Mouse (Mus musculus) hindbrain, embryonic 10.5 days (tissue): Measurements from ENCODE around the gene Cdc26. TPM values are rescaled to one million over a fixed set of nuclear protein-coding genes. Genes with fewer than 3 reads are reported as not detected.

Experiments
- DNase-seq: peaks from one replicate; pipeline ENCODE4 v3.0.0-alpha.2; 2017; ENCODE audit warnings: low spot score
- H3K27ac ChIP-seq: fragments of 300-500 bp; sonication (generic); 2 replicates; pipeline ENCODE4 v1.5.1; 2016; ENCODE audit warnings: mild to moderate bottlenecking, moderate library complexity
- H3K27me3 ChIP-seq: fragments of 300-500 bp; sonication (generic); 2 replicates; pipeline ENCODE4 v1.6.1; 2016; ENCODE audit warnings: mild to moderate bottlenecking; ENCODE audit not compliant: poor library complexity, insufficient read depth, severe bottlenecking
- H3K36me3 ChIP-seq: fragments of 300-500 bp; sonication (generic); 2 replicates; pipeline ENCODE4 v1.6.1; 2016; ENCODE audit warnings: mild to moderate bottlenecking, moderate library complexity
- H3K4me1 ChIP-seq: fragments of 300-500 bp; sonication (generic); replicated peaks from 2 replicates; pipeline ENCODE4 v1.6.1; 2016; ENCODE audit warnings: mild to moderate bottlenecking
- H3K4me3 ChIP-seq: fragments of 300-500 bp; sonication (generic); 2 replicates; pipeline ENCODE4 v1.5.1; 2016; ENCODE audit warnings: mild to moderate bottlenecking, moderate library complexity
- H3K9me3 ChIP-seq: fragments of 300-500 bp; sonication (generic); 2 replicates; pipeline ENCODE4 v1.6.1; 2016; ENCODE audit warnings: mild to moderate bottlenecking, moderate library complexity
- WGBS: fragments of 180-500 bp; shearing (Covaris S2); methylation state at CpG from one replicate; pipeline ENCODE4 v1.1.7; 2016; 5-methylcytosine and 5-hydroxymethylcytosine counted together
- polyA plus RNA-seq: library from polyadenylated mRNA; unstranded; fragments of >200 nt; fragmentation: Nextera tagmentation; extraction: Ambion mirVana; gene quantifications from 2 replicates; pipeline ENCODE4 v1.2.1, GENCODE M21; 2016

The Cdc26 gene
- polyA plus RNA-seq, 1 experiment from 2014 or later: 179 TPM

DNA sequence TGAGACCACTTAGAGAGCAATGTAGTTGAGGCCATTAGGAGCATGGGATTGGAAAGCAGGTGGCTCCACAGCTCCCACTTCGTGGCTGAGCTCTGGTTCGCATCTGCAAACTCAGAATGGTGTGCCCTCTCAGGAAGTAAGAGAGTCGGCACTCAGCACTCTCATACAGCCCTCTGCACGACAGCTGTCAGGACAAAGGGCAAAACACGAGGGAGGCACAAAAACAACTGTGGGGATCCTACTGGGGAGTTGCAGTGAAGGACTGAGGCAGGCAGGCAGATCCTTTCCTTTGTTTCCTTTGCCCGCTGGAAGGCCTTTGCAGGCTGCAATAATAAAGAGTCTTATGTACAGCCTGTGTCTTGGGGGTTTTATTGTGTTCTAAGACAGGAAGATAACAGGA is 15.0 kb downstream of the Cdc26 start:
- no peaks in the 10 kb centered on the region for H3K9me3 ChIP-seq
- peak; percentile 38 for DNase-seq
- WGBS: 32% methylated on average over 6 of the region's 6 CpGs
- no peaks in the 10 kb centered on the region; the same call in 1 of the 2 replicates for H3K4me1 ChIP-seq
- H3K27ac ChIP-seq: no peak overlapping the region
- H3K27me3 ChIP-seq: no peaks in the 10 kb centered on the region
- peaks cover 93% of the 10 kb centered on the region for H3K36me3 ChIP-seq
- H3K4me3 ChIP-seq: no peak overlapping the region

DNA sequence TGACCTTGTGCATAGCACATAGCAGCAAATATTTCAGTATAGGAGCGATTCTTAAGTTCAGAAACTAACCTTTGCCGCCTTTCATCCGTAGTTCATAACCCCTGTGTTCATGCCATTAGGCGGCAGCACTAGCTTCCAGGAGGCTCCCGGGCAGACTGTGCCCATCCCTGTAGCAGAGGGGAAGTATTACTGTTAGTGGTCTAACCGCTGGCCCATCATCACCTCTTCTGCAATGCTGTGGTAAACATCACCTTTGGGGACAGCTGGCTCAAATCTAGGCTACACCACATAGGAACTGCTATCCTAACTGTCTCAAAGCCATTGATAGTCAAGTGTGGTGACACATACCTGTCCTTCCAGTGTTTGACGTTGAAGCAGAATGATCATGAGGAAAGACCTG is 16.6 kb downstream of the Cdc26 start:
- Histone ChIP-seq H3K4me1 (no peaks in the 10 kb centered on the region; the same call in 1 of the 2 replicates), H3K36me3 (peaks cover 92% of the 10 kb centered on the region), H3K27ac (no peak overlapping the region), H3K4me3 (no peak overlapping the region), H3K27me3 (no peaks in the 10 kb centered on the region), H3K9me3 (no peaks in the 10 kb centered on the region)
- WGBS: 93% methylated on average over 7 of the region's 7 CpGs
- DNase-seq: no peak

DNA sequence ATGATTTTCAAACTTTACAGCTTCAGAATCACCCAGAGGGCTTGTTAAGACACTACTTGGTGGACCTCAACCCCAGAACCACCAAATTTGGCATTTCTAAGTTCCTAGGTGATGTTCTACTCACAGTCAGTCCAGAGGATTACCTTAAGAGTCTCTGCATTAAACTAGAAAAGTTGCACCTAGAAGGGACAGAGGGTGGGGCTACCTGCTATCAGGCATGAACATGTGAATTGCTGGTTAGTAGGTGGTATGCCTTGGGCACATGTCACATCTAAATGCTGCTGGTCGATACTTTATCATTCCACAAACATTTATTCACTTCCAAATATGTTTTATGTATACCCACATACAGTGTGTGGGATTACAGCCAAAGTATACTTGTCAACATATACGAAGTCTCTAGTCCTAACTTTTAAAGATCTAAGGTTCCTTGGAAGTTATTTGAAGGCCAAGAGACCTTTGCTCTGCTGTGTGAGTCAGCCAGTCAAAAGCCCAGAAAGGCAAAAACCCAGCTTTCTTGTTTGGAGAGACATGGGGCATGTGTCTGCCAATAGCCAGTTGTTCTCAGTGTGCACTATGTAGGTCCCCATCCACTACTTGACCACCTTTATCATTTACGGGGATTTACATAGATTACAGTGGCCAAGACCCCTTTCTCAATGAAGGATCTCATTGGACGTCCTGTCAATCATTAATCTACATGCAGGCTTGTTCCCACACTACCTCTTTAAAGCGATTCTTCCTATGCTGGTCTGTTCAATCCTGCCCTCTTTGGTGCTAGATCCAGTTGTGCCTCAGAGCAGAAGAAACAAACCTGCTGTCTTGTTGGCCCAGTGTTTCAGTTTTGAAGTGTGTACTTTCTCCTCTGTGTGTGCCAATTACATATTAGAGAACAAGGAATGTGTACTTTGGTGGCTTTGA is 18.6 kb downstream of the Cdc26 start:
- H3K4me1 ChIP-seq: no peaks in the 10 kb centered on the region; the same call in 1 of the 2 replicates
- 89% methylated on average over 5 of the region's 5 CpGs for WGBS
- no peak overlapping the region for H3K27ac ChIP-seq
- peaks cover 88% of the 10 kb centered on the region for H3K36me3 ChIP-seq
- no peaks in the 10 kb centered on the region for H3K9me3 ChIP-seq
- H3K4me3 ChIP-seq: no peak overlapping the region
- H3K27me3 ChIP-seq: no peaks in the 10 kb centered on the region
- no peak for DNase-seq

DNA sequence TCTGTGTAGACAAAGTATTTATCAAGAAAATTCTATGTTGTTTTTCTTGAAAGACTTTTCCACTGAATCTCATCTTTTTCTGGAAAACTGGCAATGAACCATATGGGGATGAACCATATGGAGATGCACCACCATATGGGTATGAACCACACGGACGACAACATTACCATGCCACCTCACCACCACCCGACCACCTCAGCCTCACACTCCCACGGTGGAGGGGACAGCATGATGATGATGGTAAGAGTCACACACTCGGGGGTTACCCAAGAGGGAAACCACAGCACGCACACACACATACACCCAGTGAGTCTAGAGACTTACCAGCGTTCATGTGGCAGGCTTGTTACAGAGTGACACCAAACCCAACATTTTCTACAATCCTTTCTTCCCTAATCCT is 23.0 kb downstream of the Cdc26 start:
- H3K4me3 ChIP-seq: no peak overlapping the region
- DNase-seq: no peak
- H3K9me3 ChIP-seq: no peaks in the 10 kb centered on the region
- WGBS: 91% methylated on average over 7 of the region's 7 CpGs
- no peaks in the 10 kb centered on the region for H3K4me1 ChIP-seq
- peaks cover 55% of the 10 kb centered on the region for H3K36me3 ChIP-seq
- H3K27me3 ChIP-seq: no peaks in the 10 kb centered on the region
- H3K27ac ChIP-seq: no peak overlapping the region

DNA sequence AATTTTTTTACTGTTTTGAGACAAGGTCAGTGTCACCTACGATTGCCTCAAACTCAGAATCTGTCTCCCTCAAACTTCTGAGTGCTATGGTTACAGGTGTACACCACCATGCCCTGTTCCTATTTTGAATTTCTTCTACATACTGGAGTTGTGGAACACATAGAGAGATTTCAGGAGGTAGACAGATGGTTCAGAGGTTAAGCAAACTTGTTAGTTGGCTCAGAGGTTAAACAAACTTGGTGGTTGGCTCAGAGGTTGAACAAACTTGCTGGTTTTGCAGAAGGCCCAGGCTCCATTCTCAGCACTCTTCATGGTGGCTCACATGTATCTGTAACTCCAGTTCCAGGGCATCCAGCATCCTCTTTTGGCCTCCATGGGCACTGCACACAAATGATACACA is 24.3 kb downstream of the Cdc26 start:
- Histone ChIP-seq H3K27me3 (no peaks in the 10 kb centered on the region), H3K27ac (no peak overlapping the region), H3K9me3 (no peaks in the 10 kb centered on the region), H3K4me1 (no peaks in the 10 kb centered on the region), H3K36me3 (peaks cover 42% of the 10 kb centered on the region), H3K4me3 (no peak overlapping the region)
- 95% methylated on average over 1 of the region's 1 CpGs for WGBS
- no peak for DNase-seq

DNA sequence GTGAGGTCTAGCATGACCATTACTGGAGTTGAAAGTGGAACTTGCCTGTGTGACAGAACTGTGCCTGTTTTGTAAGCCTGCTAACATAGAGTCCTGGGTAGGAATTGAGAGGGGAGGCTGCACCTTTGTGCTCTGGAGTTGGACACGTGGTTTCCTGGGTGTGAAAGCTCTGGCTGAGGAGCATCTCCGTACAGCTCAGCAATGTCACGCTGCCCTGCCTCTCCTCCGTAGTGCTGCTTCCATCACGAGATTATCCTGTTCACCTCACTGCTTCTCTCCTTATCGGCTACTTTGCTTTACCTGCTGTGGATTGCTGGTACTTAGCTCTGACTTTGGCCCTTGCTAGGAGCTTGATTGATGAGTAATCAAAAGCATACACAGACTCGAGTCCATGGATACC is 24.7 kb downstream of the Cdc26 start:
- Histone ChIP-seq H3K4me1 (peaks cover under 1% of the 10 kb centered on the region; the same call in 1 of the 2 replicates), H3K4me3 (no peak overlapping the region), H3K27ac (no peak overlapping the region), H3K9me3 (no peaks in the 10 kb centered on the region), H3K27me3 (no peaks in the 10 kb centered on the region), H3K36me3 (peaks cover 38% of the 10 kb centered on the region)
- DNase-seq: no peak
- WGBS: 84% methylated on average over 7 of the region's 7 CpGs

DNA sequence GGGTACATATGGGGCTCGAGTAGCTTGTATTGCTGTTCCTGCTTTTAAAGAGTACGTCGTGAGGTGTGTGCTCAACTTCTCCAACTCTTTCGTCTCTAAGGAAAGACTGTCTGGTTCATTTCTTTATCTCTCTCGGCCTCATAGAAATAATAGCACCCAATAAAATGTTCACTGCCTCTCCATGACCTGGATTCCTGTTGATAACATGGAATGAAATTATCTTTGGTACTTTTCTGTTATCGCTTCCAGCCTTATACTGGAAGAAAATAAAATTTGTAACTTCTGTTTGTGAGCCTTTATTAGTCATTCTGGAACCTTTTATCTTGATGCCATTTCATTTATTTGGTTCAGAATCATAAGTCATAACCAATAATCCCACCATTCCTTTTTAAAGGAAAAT is 25.2 kb downstream of the Cdc26 start:
- Histone ChIP-seq H3K4me3 (no peak overlapping the region), H3K27me3 (no peaks in the 10 kb centered on the region), H3K4me1 (peaks cover 4% of the 10 kb centered on the region; the same call in 1 of the 2 replicates), H3K27ac (no peak overlapping the region), H3K36me3 (peaks cover 32% of the 10 kb centered on the region), H3K9me3 (no peaks in the 10 kb centered on the region)
- no peak for DNase-seq
- WGBS: 91% methylated on average over 6 of the region's 6 CpGs

DNA sequence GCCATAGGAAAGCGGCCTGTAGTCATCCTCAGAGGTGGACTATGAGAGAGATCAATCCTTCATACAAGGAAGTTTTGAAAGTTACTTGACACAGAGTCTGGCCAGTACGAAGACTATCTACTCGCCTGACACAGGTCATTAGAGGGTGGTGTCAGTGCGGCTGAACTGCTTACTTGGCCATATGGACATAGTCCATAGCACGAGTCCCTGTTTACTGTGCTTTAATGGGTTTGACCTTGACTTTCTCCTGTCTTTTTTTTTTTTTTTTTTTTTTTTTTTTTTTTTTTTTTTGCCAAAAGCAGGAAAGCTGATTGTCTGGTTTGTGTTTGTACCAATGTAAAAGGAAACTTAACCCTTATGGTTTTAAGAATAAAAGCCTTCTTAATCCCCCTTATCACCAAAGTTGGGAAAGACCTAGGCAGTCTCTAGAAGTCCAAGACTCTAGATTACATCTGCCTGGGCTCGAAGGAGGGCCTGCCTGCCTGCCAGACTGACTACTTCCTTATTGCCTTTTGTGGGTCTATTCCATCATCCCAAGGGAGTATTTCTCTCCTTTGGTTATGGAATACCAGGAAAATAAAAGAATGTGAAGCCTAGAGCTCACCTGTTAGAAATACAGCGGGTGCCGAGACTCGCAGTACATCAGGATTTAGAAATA is 28.6 kb downstream of the Cdc26 start:
- Histone ChIP-seq H3K36me3 (0 out of 2 replicates have a peak, but pooled peaks cover 4% of the 10 kb centered on the region), H3K27me3 (no peaks in the 10 kb centered on the region), H3K4me3 (no peak overlapping the region), H3K4me1 (peaks cover 4% of the 10 kb centered on the region; the same call in 1 of the 2 replicates), H3K27ac (no peak overlapping the region), H3K9me3 (no peaks in the 10 kb centered on the region)
- 91% methylated on average over 9 of the region's 9 CpGs for WGBS
- no peak for DNase-seq

DNA sequence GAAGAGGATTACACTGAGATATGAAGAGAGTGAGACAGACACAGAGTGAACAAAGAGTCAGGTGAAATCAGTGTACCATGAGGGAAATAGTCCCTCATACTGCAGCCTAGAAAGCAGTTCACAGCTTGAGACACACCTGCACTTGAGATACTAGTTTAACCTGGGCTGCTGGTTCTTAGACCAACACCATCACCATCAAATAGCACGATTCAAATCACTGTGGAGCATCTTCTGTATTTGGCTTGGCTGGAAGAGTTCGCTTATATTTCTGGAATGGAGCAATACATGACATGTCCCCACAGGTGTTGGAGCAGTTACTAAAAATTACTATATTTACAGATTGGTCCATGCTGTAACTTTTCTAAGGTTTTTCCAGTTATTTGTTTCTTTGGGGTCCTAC is 32.3 kb downstream of the Cdc26 start:
- 85% methylated on average over 2 of the region's 2 CpGs for WGBS
- Histone ChIP-seq H3K9me3 (no peaks in the 10 kb centered on the region), H3K27ac (no peak overlapping the region), H3K4me3 (no peak overlapping the region), H3K27me3 (no peaks in the 10 kb centered on the region), H3K36me3 (no peaks in the 10 kb centered on the region), H3K4me1 (peaks cover 16% of the 10 kb centered on the region; the same call in 1 of the 2 replicates)
- DNase-seq: no peak

DNA sequence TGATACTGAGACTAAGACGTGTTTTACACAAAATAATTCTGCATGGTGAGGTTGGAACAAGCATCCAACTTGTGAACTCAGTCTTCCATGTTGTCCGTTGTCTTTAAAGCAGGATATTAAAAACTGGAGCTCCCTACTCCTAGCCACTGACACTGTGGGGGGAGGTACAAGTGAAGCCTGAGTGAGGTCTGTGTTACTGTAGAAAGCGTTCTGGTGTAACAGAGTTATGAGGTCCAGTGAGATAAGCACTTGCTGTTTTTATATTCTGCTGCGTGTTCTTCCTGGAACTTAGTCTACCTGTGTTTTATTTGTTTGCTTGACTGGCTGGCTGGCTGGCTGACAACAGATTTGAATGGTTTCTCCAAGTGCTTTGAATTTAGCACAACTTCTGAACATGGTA is 34.1 kb downstream of the Cdc26 start:
- no peaks in the 10 kb centered on the region for H3K9me3 ChIP-seq
- H3K36me3 ChIP-seq: 0 out of 2 replicates have a peak, but pooled peaks cover 4% of the 10 kb centered on the region
- no peak overlapping the region for H3K27ac ChIP-seq
- WGBS: 88% methylated on average over 4 of the region's 4 CpGs
- no peak overlapping the region for H3K4me3 ChIP-seq
- DNase-seq: no peak
- no peaks in the 10 kb centered on the region for H3K27me3 ChIP-seq
- peaks cover 16% of the 10 kb centered on the region; the same call in 1 of the 2 replicates for H3K4me1 ChIP-seq

DNA sequence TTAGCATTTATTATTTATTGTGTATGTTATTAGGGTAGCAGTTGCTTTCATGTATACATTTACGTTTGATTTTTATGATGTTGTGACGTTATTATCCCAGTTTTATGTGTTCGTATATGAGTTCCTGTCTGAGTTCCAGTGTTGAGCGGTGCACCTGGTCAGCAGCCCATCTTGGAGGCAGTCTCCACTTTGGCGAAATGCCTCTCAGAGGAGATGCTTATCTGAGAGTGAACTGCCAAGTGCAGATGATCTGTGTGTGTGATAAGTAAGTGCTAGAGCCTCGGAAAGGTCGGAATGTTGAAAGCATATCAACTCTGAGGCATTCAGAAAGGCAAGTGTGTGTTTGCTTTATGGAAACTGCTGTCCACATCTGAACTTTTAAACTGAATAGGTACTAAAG is 34.8 kb downstream of the Cdc26 start:
- Histone ChIP-seq H3K4me3 (no peak overlapping the region), H3K9me3 (no peaks in the 10 kb centered on the region), H3K36me3 (0 out of 2 replicates have a peak, but pooled peaks cover 4% of the 10 kb centered on the region), H3K4me1 (peaks cover 14% of the 10 kb centered on the region; the same call in 1 of the 2 replicates), H3K27me3 (no peaks in the 10 kb centered on the region), H3K27ac (no peak overlapping the region)
- no peak for DNase-seq
- 93% methylated on average over 7 of the region's 7 CpGs for WGBS

DNA sequence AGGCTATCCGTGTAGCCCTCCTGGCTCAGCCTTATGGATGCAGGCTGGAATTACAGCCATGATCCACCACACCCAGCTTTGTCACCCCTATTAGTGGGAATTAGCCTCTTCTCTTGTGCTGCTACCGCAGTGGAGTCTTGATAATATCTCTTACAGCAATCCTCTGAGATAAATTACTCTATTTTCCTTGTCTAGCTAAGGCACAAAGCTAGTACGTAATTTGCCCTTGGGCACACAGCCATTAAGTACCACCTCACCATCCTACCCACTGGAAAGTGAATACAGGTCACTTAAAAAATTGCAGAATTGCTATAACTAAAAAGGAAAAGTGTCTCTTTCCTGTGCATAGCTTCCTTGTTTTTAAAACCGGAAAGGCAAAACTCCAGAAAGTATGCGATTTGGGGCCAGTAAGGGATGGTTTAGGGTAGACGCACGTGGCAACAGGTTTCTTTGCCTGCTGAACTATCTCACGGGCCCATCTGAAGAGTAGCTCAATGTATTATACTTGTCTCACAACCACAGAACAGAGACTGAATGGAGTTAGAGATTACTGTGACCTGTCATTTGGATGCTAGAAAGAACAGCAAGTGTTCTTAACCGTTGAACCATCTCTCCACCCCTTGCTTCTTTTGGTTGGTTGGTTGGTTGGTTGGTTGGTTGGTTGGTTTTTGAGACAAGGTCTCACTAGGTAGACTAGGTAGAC is 35.5 kb downstream of the Cdc26 start:
- Histone ChIP-seq H3K9me3 (no peaks in the 10 kb centered on the region), H3K27ac (no peak overlapping the region), H3K4me3 (no peak overlapping the region), H3K36me3 (0 out of 2 replicates have a peak, but pooled peaks cover 4% of the 10 kb centered on the region), H3K4me1 (0 out of 2 replicates have a peak, but pooled peaks cover 11% of the 10 kb centered on the region), H3K27me3 (no peaks in the 10 kb centered on the region)
- no peak for DNase-seq
- 90% methylated on average over 9 of the region's 9 CpGs for WGBS
